Mouse (Mus musculus): ENCODE measurements at regions not wholly inside any gene's neighbourhood (a gene's known extent, or its start where the extent isn't known, plus 50 kb on each side); places are given as distances from the start of the nearest gene placed in this dataset.

- TF ChIP-seq SIN3A (IDR thresholded peaks at IDR 0.05; ENCODE audit: low read length) (no peak), GATA1 (IDR thresholded peaks at IDR 0.05; ENCODE audit: low read depth, low read length) (no peak), KAT2A (conservative IDR thresholded peaks at IDR 0.05; ENCODE audit: low read depth, low read length) (no peak), POLR2A (IDR thresholded peaks at IDR 0.05; ENCODE audit: control insufficient read depth in 1 of 2, insufficient read depth in 1 of 2, low read depth in 1 of 2, low read length in 2 of 2, poor library complexity in 1 of 2) (no peak), MYC (IDR thresholded peaks at IDR 0.05; ENCODE audit: low read depth, low read length) (no peak), POLR2AphosphoS2 (IDR thresholded peaks at IDR 0.05; ENCODE audit: low read length) (no peak), MAZ (IDR thresholded peaks at IDR 0.05; ENCODE audit: low read depth, low read length) (no peak), CTCF (IDR thresholded peaks at IDR 0.05 in 2 of 3, conservative IDR thresholded peaks at IDR 0.05 in 1 of 3; ENCODE audit: control insufficient read depth in 1 of 3, insufficient read depth in 1 of 3, low read depth in 2 of 3, low read length in 3 of 3, poor library complexity in 1 of 3, severe bottlenecking in 1 of 3) (no peak), EP300 (IDR thresholded peaks at IDR 0.05; ENCODE audit: low read depth in 1 of 2, low read length in 2 of 2) (no peak)
Measured at GRCm38 (mm10) chr1:133527651-133528385, 82.3 kb downstream of the Snrpe start.
